Comparison of ENCODE assay signal across 7 mouse cellular contexts in the genomic region with DNA sequence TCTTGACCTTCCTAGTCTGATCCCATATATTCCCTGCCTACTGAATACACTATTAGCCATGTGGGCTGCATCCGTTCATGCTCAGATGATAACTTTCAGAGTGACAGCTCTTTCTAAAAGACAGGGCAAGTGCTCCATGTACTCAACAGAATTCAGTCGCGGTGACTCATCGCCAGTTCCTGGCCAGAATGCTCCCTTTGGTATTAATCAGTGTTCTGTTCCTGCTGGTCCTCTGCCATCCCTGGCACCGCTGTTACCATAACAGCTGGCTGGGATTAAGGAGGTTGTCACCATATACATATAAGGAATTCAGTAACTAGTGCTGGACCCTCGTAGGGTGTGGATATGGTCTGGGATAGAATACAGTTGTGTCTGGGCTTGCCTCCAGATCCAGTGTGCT. TPM values are rescaled to one million over a fixed set of nuclear protein-coding genes. Genes with fewer than 3 reads are reported as not detected.
DNase-seq lines count a peak whose midpoint lies in the region; ATAC-seq and TF ChIP-seq lines count a peak whose summit lies in the region.

No protein-coding gene starts in this region.

- H3K27ac ChIP-seq in heart, embryonic 10.5 days = no peak overlapping the region
- peak overlapping the region; percentile 60 for H3K27ac ChIP-seq in lung, embryonic 15.5 days
- H3K27ac ChIP-seq in midbrain, embryonic 16.5 days (ENCODE audit: low read length) = no peak overlapping the region
- no peak overlapping the region for H3K27ac ChIP-seq in midbrain, embryonic 13.5 days

- WGBS in heart, embryonic 10.5 days = 73% methylated on average over 6 of the region's 6 CpGs
- 51% methylated on average over 6 of the region's 6 CpGs for WGBS in lung, embryonic 15.5 days
- whole genome bisulfite sequencing in midbrain, embryonic 16.5 days = 86% methylated on average over 6 of the region's 6 CpGs
- WGBS in midbrain, embryonic 13.5 days = 87% methylated on average over 6 of the region's 6 CpGs

- no peak overlapping the region for H3ac ChIP-seq in C2C12 (ENCODE audit: control insufficient read depth, insufficient read length, low read depth)

- H3K79me2 ChIP-seq in C2C12 (ENCODE audit: control insufficient read depth, insufficient read depth) = no peaks in the 10 kb centered on the region

- H3K9me3 ChIP-seq in heart, embryonic 10.5 days = 0 out of 2 replicates have a peak, but pooled peaks cover 3% of the 10 kb centered on the region
- no peaks in the 10 kb centered on the region for H3K9me3 ChIP-seq in lung, embryonic 15.5 days
- no peaks in the 10 kb centered on the region for H3K9me3 ChIP-seq in midbrain, embryonic 16.5 days (replicated peaks; ENCODE audit: control insufficient read depth, low read length, poor library complexity, severe bottlenecking)
- no peaks in the 10 kb centered on the region for H3K9me3 ChIP-seq in midbrain, embryonic 13.5 days

- peak; percentile 44 to 51 for DNase-seq in adrenal gland, adult 18-20 months (ENCODE audit: low spot score in 2 of 2)
- peak; percentile 80 for DNase-seq in heart, embryonic 10.5 days (ENCODE audit: low spot score)
- DNase-seq in cerebellum, adult 9-10 months = no peak

- no peak overlapping the region for H3K9ac ChIP-seq in lung, embryonic 15.5 days
- H3K9ac ChIP-seq in midbrain, embryonic 16.5 days (ENCODE audit: low read depth, low read length) = no peak overlapping the region
- H3K9ac ChIP-seq in midbrain, embryonic 13.5 days (replicated peaks) = no peak overlapping the region

- peak; percentile 94 for ATAC-seq in lung, embryonic 15.5 days (ENCODE audit: borderline replicate concordance, extremely low read depth, low FRiP score, low TSS enrichment)
- no peak for ATAC-seq in midbrain, embryonic 16.5 days
- ATAC-seq in midbrain, embryonic 13.5 days = no peak

- TF ChIP-seq CTCF in C2C12 (IDR thresholded peaks at IDR 0.05; ENCODE audit: control insufficient read depth, insufficient read depth, insufficient read length) = no peak

- H3K4me2 ChIP-seq in lung, embryonic 15.5 days = no peak overlapping the region
- H3K4me2 ChIP-seq in midbrain, embryonic 16.5 days (ENCODE audit: low read length) = no peak overlapping the region
- no peak overlapping the region for H3K4me2 ChIP-seq in midbrain, embryonic 13.5 days (replicated peaks)

- no peaks in the 10 kb centered on the region for H3K36me3 ChIP-seq in C2C12 (ENCODE audit: control insufficient read depth, insufficient read depth)
- H3K36me3 ChIP-seq in heart, embryonic 10.5 days = no peaks in the 10 kb centered on the region
- H3K36me3 ChIP-seq in lung, embryonic 15.5 days = no peaks in the 10 kb centered on the region
- H3K36me3 ChIP-seq in midbrain, embryonic 16.5 days (ENCODE audit: control insufficient read depth, insufficient read depth, low read length) = no peaks in the 10 kb centered on the region
- H3K36me3 ChIP-seq in midbrain, embryonic 13.5 days = no peaks in the 10 kb centered on the region

- H3K79me3 ChIP-seq in C2C12 (ENCODE audit: low read depth) = no peaks in the 10 kb centered on the region

- no peaks in the 10 kb centered on the region for H3K27me3 ChIP-seq in C2C12 (ENCODE audit: control insufficient read depth, insufficient read depth, insufficient read length)
- H3K27me3 ChIP-seq in heart, embryonic 10.5 days (ENCODE audit: insufficient read depth, poor library complexity, severe bottlenecking) = no peaks in the 10 kb centered on the region
- H3K27me3 ChIP-seq in lung, embryonic 15.5 days = no peaks in the 10 kb centered on the region
- H3K27me3 ChIP-seq in midbrain, embryonic 16.5 days (ENCODE audit: control insufficient read depth, insufficient read depth, low read depth, low read length) = no peaks in the 10 kb centered on the region
- no peaks in the 10 kb centered on the region for H3K27me3 ChIP-seq in midbrain, embryonic 13.5 days

- no peak overlapping the region for H3K4me3 ChIP-seq in C2C12 (ENCODE audit: insufficient read depth, poor library complexity, severe bottlenecking)
- no peak overlapping the region for H3K4me3 ChIP-seq in heart, embryonic 10.5 days
- no peak overlapping the region for H3K4me3 ChIP-seq in lung, embryonic 15.5 days
- H3K4me3 ChIP-seq in midbrain, embryonic 16.5 days (ENCODE audit: low read depth, low read length) = no peak overlapping the region
- H3K4me3 ChIP-seq in midbrain, embryonic 13.5 days (replicated peaks) = no peak overlapping the region

- H3K4me1 ChIP-seq in heart, embryonic 10.5 days = peaks cover 14% of the 10 kb centered on the region
- H3K4me1 ChIP-seq in lung, embryonic 15.5 days = peaks cover 28% of the 10 kb centered on the region
- peaks cover 18% of the 10 kb centered on the region for H3K4me1 ChIP-seq in midbrain, embryonic 16.5 days (ENCODE audit: control insufficient read depth, insufficient read depth, low read length)
- peaks cover 22% of the 10 kb centered on the region for H3K4me1 ChIP-seq in midbrain, embryonic 13.5 days (replicated peaks)

TF ChIP-seq in C2C12, 6 proteins besides CTCF, POLR2A, EP300 and RAD21:
- TF ChIP-seq CEBPB (IDR thresholded peaks at IDR 0.05; ENCODE audit: low read depth) (no peak), MAX (IDR thresholded peaks at IDR 0.05) (peak; percentile 39), MYOD1 (IDR thresholded peaks at IDR 0.05; ENCODE audit: control insufficient read depth, insufficient read length, low read depth) (peak; percentile 72), MYOG (IDR thresholded peaks at IDR 0.05; ENCODE audit: control insufficient read depth, extremely low read depth, insufficient read length) (no peak), FOSL1 (IDR thresholded peaks at IDR 0.05; ENCODE audit: insufficient read depth, low read length, poor library complexity, severe bottlenecking) (peak; percentile 47)
TF ChIP-seq in C2C12: peak in this region for 3.

RNA-seq across cellular contexts. Expression of gene Itga8, which starts 23.7 kb away (rescaled TPM):
- not detected for polyA plus RNA-seq in C2C12 (2012; fragmentation: generic; extraction: Trizol)
- 10 to 100 TPM; 17.2 to 17.9 TPM for total RNA-seq in adrenal gland, adult 18-20 months (2021)
- 4.4 and 9.3 TPM in 2 replicates for polyA plus RNA-seq in heart, embryonic 10.5 days (2016; fragmentation: Nextera tagmentation; extraction: Ambion mirVana)
- polyA plus RNA-seq in lung, embryonic 15.5 days (2015; fragmentation: Nextera tagmentation; extraction: Ambion mirVana) = 31.2 and 32.0 TPM in 2 replicates
- 2.1 and 2.6 TPM in 2 replicates for polyA plus RNA-seq in midbrain, embryonic 16.5 days (2015; fragmentation: Nextera tagmentation; extraction: Ambion mirVana)
- 0.95 and 1.7 TPM in 2 replicates for polyA plus RNA-seq in midbrain, embryonic 13.5 days (2015; fragmentation: Nextera tagmentation; extraction: Ambion mirVana)
